Mouse (Mus musculus) forebrain, embryonic 16.5 days (tissue): ENCODE data around the gene Olfr1029. TPM values are rescaled to one million over a fixed set of nuclear protein-coding genes. Genes with fewer than 3 reads are reported as not detected.
"Not testable (repeated sequence)": the region's sequence is repeated elsewhere in the genome, so short reads cannot be mapped to it uniquely, and the experiment has no call there.

Experiments used
- ATAC-seq: fragments of 200-750 bp; cut with Nextera tagmentation; 2 replicates; pipeline ENCODE4 v1.8.0; 2017; ENCODE audit warnings: mild to moderate bottlenecking, moderate library complexity
- H3K27ac ChIP-seq: fragments of 300-500 bp; sonication (generic); 2 replicates; pipeline ENCODE4 v1.5.1; 2014; ENCODE audit warnings: low read length, control low read depth
- H3K27me3 ChIP-seq: fragments of 300-500 bp; sonication (generic); replicated peaks from 2 replicates; pipeline ENCODE4 v1.6.1; 2014; ENCODE audit warnings: low read length; ENCODE audit not compliant: control insufficient read depth, insufficient read depth
- H3K36me3 ChIP-seq: fragments of 300-500 bp; sonication (generic); 2 replicates; pipeline ENCODE4 v1.6.1; 2014; ENCODE audit not compliant: control insufficient read depth, insufficient read depth
- H3K4me1 ChIP-seq: fragments of 300-500 bp; sonication (generic); replicated peaks from 2 replicates; pipeline ENCODE4 v1.6.1; 2014; ENCODE audit warnings: low read length; ENCODE audit not compliant: control insufficient read depth, insufficient read depth
- H3K4me2 ChIP-seq: fragments of 300-500 bp; sonication (generic); 2 replicates; pipeline ENCODE4 v1.6.1; 2014; ENCODE audit warnings: mild to moderate bottlenecking, low read length, control low read depth
- H3K4me3 ChIP-seq: fragments of 300-500 bp; sonication (generic); replicated peaks from 2 replicates; pipeline ENCODE4 v1.5.1; 2014; ENCODE audit warnings: mild to moderate bottlenecking, low read length, control low read depth
- H3K9ac ChIP-seq: fragments of 300-500 bp; sonication (generic); replicated peaks from 2 replicates; pipeline ENCODE4 v1.6.1; 2014; ENCODE audit warnings: low read depth, low read length, control low read depth
- H3K9me3 ChIP-seq: fragments of 300-500 bp; sonication (generic); 2 replicates; pipeline ENCODE4 v1.6.1; 2016; ENCODE audit warnings: low read length; ENCODE audit not compliant: control insufficient read depth
- WGBS: fragments of 180-500 bp; shearing (Covaris S2); extraction: QIAGEN DNeasy Blood & Tissue Kit; methylation state at CpG from one replicate; pipeline ENCODE4 v1.1.7; 2014; 5-methylcytosine and 5-hydroxymethylcytosine counted together
- polyA plus RNA-seq: library from polyadenylated mRNA; unstranded; fragments of >200 nt; fragmentation: Nextera tagmentation; extraction: Ambion mirVana; gene quantifications from 2 replicates; pipeline ENCODE4 v1.2.1, GENCODE M21; 2015

The Olfr1029 gene
- not detected in 2 replicates for polyA plus RNA-seq

GRCm38 (mm10) chr2:85973595-85973994 is at the start of gene Olfr1029:
Olfr1029 (plus strand) TSS chr2:85973895.
- H3K36me3 ChIP-seq, result no peaks in the 10 kb centered on the region
- H3K9ac ChIP-seq, result no peak within 1 kb of the TSS
- ATAC-seq, result no peak
- H3K9me3 ChIP-seq, result no peaks in the 10 kb centered on the region
- H3K4me1 ChIP-seq, result no peaks in the 10 kb centered on the region
- H3K27ac ChIP-seq, result no peak within 1 kb of the TSS
- no peaks in the 10 kb centered on the region for H3K27me3 ChIP-seq
- H3K4me3 ChIP-seq, result no peak within 1 kb of the TSS
- H3K4me2 ChIP-seq, result no peak within 1 kb of the TSS
- WGBS, result 82% methylated on average over 2 of the region's 2 CpGs

DNA sequence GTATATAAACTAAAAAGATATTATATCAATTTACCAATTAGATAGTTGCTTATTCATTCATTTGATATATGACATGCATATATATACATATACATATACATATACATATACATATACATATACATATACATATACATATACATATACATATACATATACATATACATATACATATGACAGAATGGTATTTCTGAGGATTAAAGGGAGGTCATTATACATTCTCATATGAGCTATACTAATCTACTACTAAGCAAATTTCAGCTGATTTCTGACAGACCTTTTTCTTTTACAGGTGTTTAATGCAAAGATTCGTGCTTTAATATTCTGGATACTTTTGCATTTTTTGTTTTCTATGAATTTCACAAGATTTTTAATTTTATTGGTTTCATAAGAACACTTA is 23.6 kb upstream of the Olfr1029 start, which contains the start of gene Olfr1028:
Gene Olfr1028 (plus strand): TSS at position 301 of the 400 bp plus-strand sequence.
- no peak for ATAC-seq
- H3K4me3 ChIP-seq, result no peak within 1 kb of the TSS
- no peaks in the 10 kb centered on the region for H3K9me3 ChIP-seq
- 73% methylated on average over 1 of the region's 1 CpGs for WGBS
- no peak within 1 kb of the TSS for H3K4me2 ChIP-seq
- no peak within 1 kb of the TSS for H3K27ac ChIP-seq
- H3K9ac ChIP-seq, result no peak within 1 kb of the TSS
- H3K36me3 ChIP-seq, result no peaks in the 10 kb centered on the region
- H3K4me1 ChIP-seq, result no peaks in the 10 kb centered on the region
- no peaks in the 10 kb centered on the region for H3K27me3 ChIP-seq

DNA sequence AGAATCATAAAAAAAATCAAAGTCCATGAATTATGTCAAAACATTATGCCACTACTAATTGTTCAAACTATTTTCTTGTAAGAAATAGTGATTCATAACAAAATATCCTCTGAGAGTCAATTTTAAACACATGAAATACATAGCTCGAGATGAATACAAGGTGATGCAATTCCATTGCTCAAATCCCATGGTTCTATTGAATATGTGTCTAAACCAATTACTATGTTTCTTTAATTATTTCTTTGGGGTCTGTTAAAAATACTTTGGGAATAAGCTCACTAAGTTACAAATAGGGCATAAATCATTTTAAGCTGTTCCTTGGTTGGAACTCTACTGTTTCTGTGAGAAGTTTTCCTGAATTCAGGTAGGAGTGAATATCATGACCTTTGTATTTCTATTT is 5.3 kb downstream of the Olfr1029 start, which contains the start of gene Olfr1030:
Gene Olfr1030 (plus strand): TSS at position 301 of the 400 bp plus-strand sequence.
- H3K4me1 ChIP-seq, result no peaks in the 10 kb centered on the region
- WGBS, result 77% methylated on average over 1 of the region's 1 CpGs
- H3K9me3 ChIP-seq, result no peaks in the 10 kb centered on the region
- no peak within 1 kb of the TSS for H3K4me2 ChIP-seq
- no peaks in the 10 kb centered on the region for H3K36me3 ChIP-seq
- no peak within 1 kb of the TSS for H3K4me3 ChIP-seq
- no peak within 1 kb of the TSS for H3K27ac ChIP-seq
- no peak for ATAC-seq
- H3K27me3 ChIP-seq, result no peaks in the 10 kb centered on the region
- no peak within 1 kb of the TSS for H3K9ac ChIP-seq

DNA sequence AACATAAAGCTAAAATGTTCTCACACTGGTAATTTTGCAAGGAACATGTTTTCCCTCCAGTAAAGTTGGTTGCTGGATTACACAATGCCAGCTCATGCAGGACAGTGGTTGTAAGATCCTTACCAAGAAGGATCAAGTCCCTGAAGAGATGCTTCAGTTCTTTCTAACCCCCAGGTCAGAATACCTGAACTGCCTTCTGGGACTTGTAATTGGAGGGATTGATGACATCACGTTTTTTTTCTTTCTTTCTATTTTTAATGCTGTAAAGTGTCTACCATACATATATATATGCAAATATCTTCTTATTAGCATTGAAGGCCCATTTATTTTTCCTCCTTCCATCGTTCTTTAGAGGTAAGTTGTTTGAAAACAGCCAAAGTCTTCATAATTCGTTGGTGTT is 16.3 kb downstream of the Olfr1029 start, which contains the start of gene Olfr1031:
Gene Olfr1031 (plus strand): TSS at position 301 of the 400 bp plus-strand sequence.
- Histone ChIP-seq H3K4me1 (no peaks in the 10 kb centered on the region), H3K4me2 (no peak within 1 kb of the TSS)

GRCm38 (mm10) chr2:86005240-86005639 is 31.5 kb downstream of the Olfr1029 start, which contains the start of gene Olfr1032:
Olfr1032 (plus strand) TSS chr2:86005540.
- Histone ChIP-seq H3K27me3 (no peaks in the 10 kb centered on the region), H3K9me3 (no peaks in the 10 kb centered on the region), H3K4me2 (no peak within 1 kb of the TSS), H3K4me3 (no peak within 1 kb of the TSS), H3K36me3 (no peaks in the 10 kb centered on the region), H3K9ac (no peak within 1 kb of the TSS), H3K27ac (no peak within 1 kb of the TSS), H3K4me1 (no peaks in the 10 kb centered on the region)
- no peak for ATAC-seq
- 85% methylated on average over 7 of the region's 7 CpGs for WGBS

More for the DNA sequence above, 16.3 kb downstream of the Olfr1029 start, which contains the start of gene Olfr1031:
- Histone ChIP-seq H3K27ac (no peak within 1 kb of the TSS), H3K9me3 (no peaks in the 10 kb centered on the region), H3K36me3 (no peaks in the 10 kb centered on the region), H3K4me3 (no peak within 1 kb of the TSS), H3K9ac (no peak within 1 kb of the TSS), H3K27me3 (no peaks in the 10 kb centered on the region)
- 62% methylated on average over 3 of the region's 3 CpGs for WGBS
- no peak for ATAC-seq

- ATAC-seq, H3K27ac ChIP-seq, H3K27me3 ChIP-seq, H3K36me3 ChIP-seq, H3K9me3 ChIP-seq, H3K9ac ChIP-seq, H3K4me1 ChIP-seq: not testable (repeated sequence)
- WGBS, result 4% methylated on average over 9 of the region's 11 CpGs
- H3K4me2 ChIP-seq, result peak within 1 kb of the TSS; percentile 48
- peak within 1 kb of the TSS; percentile 32 for H3K4me3 ChIP-seq
These were observed 46.7 kb downstream of the Olfr1029 start, which contains the start of gene Olfr1033 for GRCm38 (mm10) chr2:86020406-86020805. Olfr1033 (plus strand) TSS chr2:86020633.

- H3K36me3 ChIP-seq, H3K4me2 ChIP-seq, H3K4me3 ChIP-seq, H3K27me3 ChIP-seq, H3K27ac ChIP-seq, H3K4me1 ChIP-seq, ATAC-seq, H3K9ac ChIP-seq, H3K9me3 ChIP-seq: not testable (repeated sequence)
- WGBS, result 75% methylated on average over 3 of the region's 9 CpGs
These were observed 47.8 kb downstream of the Olfr1029 start for GRCm38 (mm10) chr2:86021518-86021917.

Other genes starting within 250 kb of the Olfr1029 start
- gene Olfr1012, start 211.1 kb upstream of the Olfr1029 start, polyA plus RNA-seq, result not detected in 2 replicates
- not detected in 2 replicates for gene Olfr1013, start 206.8 kb upstream of the Olfr1029 start, polyA plus RNA-seq
- gene Olfr1014, start 201.2 kb upstream of the Olfr1029 start, polyA plus RNA-seq, result not detected in 2 replicates
- not detected in 2 replicates for gene Olfr1015, start 191.9 kb upstream of the Olfr1029 start, polyA plus RNA-seq
- not detected in 2 replicates for gene Olfr1016, start 171.4 kb upstream of the Olfr1029 start, polyA plus RNA-seq
- gene Olfr1018, start 155.4 kb upstream of the Olfr1029 start, polyA plus RNA-seq, result not detected in 2 replicates
- gene Olfr1019, start 128.4 kb upstream of the Olfr1029 start, polyA plus RNA-seq, result not detected in 2 replicates
- not detected in 2 replicates for gene Olfr1020, start 126.9 kb upstream of the Olfr1029 start, polyA plus RNA-seq
- not detected in 2 replicates for gene Olfr1022, start 105.3 kb upstream of the Olfr1029 start, polyA plus RNA-seq
- not detected in 2 replicates for gene Olfr1023, start 88.3 kb upstream of the Olfr1029 start, polyA plus RNA-seq
- not detected in 2 replicates for gene Olfr1024, start 68.8 kb upstream of the Olfr1029 start, polyA plus RNA-seq
- gene Olfr1025-ps1, start 58.7 kb upstream of the Olfr1029 start, polyA plus RNA-seq, result not detected in 2 replicates
- not detected in 2 replicates for gene Olfr1026, start 52.3 kb upstream of the Olfr1029 start, polyA plus RNA-seq
- not detected in 2 replicates for gene Olfr1028, start 23.5 kb upstream of the Olfr1029 start, polyA plus RNA-seq
- not detected in 2 replicates for gene Olfr1030, start 5.4 kb downstream of the Olfr1029 start, polyA plus RNA-seq
- not detected in 2 replicates for gene Olfr1031, start 16.4 kb downstream of the Olfr1029 start, polyA plus RNA-seq
- not detected in 2 replicates for gene Olfr1032, start 31.6 kb downstream of the Olfr1029 start, polyA plus RNA-seq
- not detected in 2 replicates for gene Olfr1033, start 46.7 kb downstream of the Olfr1029 start, polyA plus RNA-seq
- gene Olfr1034, start 72.0 kb downstream of the Olfr1029 start, polyA plus RNA-seq, result not detected in 2 replicates
- gene Olfr1036, start 100.1 kb downstream of the Olfr1029 start, polyA plus RNA-seq, result not detected in 2 replicates
- gene Olfr1037, start 113.5 kb downstream of the Olfr1029 start, polyA plus RNA-seq, result not detected in 2 replicates
- not detected in 2 replicates for gene Olfr1039, start 162.0 kb downstream of the Olfr1029 start, polyA plus RNA-seq
- not detected in 2 replicates for gene Olfr1040, start 172.8 kb downstream of the Olfr1029 start, polyA plus RNA-seq
- gene Olfr1042, start 187.9 kb downstream of the Olfr1029 start, polyA plus RNA-seq, result not detected in 2 replicates
- gene Olfr1043, start 193.6 kb downstream of the Olfr1029 start, polyA plus RNA-seq, result not detected in 2 replicates
- gene Olfr1044, start 203.9 kb downstream of the Olfr1029 start, polyA plus RNA-seq, result not detected in 2 replicates
- gene Olfr52, start 211.8 kb downstream of the Olfr1029 start, polyA plus RNA-seq, result not detected in 2 replicates
- gene Olfr1045, start 229.1 kb downstream of the Olfr1029 start, polyA plus RNA-seq, result not detected in 2 replicates
- gene Olfr1046, start 245.4 kb downstream of the Olfr1029 start, polyA plus RNA-seq, result not detected in 2 replicates